Mouse (Mus musculus): ENCODE measurements around the gene Rasal3. TPM values are rescaled to one million over a fixed set of nuclear protein-coding genes. Genes with fewer than 3 reads are reported as not detected.

Gene Rasal3
- polyA plus RNA-seq, 1 experiment from 2014 or later, result 1.0 TPM

GRCm38 (mm10) chr17:32359928-32360327 lies 43.5 kb downstream of the Rasal3 start:
- 88% methylated on average over 18 of the region's 18 CpGs for WGBS
- H3K4me3 ChIP-seq, result no peak overlapping the region
- H3K27ac ChIP-seq, result 0 out of 2 replicates have a peak overlapping the region, but pooled peaks have one; percentile 12
- peaks cover 30% of the 10 kb centered on the region for H3K4me1 ChIP-seq (replicated peaks)
- no peaks in the 10 kb centered on the region for H3K27me3 ChIP-seq (ENCODE audit: insufficient read depth, poor library complexity, severe bottlenecking)
- no peaks in the 10 kb centered on the region for H3K9me3 ChIP-seq
- peaks cover 81% of the 10 kb centered on the region for H3K36me3 ChIP-seq
- DNase-seq (ENCODE audit: low spot score), result no peak

DNA sequence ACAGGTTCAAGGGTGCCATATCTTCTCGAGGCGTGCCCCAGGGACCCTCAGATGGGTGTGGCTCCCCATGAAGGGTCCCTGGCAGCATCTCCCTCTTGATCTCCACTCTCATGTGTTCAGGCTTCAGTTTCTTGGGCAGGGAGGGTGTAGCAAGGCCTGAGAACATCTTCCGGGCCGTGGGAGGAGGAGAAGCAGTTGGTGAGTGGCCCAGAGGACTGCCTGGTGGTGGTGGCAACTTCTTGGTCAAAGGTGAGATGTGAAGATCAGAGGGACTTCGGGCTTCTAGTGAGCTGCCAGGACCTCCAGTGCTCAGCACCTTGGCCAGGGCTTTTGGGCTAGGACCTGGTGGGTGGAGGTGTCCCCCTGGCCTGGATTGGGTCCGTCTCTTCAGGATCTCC lies 44.4 kb downstream of the Rasal3 start:
- WGBS, result 96% methylated on average over 6 of the region's 6 CpGs
- peaks cover 91% of the 10 kb centered on the region for H3K36me3 ChIP-seq
- DNase-seq (ENCODE audit: low spot score), result no peak

GRCm38 (mm10) chr17:32358192-32358942 lies 45.0 kb downstream of the Rasal3 start:
- Histone ChIP-seq H3K36me3 (peaks cover 97% of the 10 kb centered on the region), H3K27me3 (ENCODE audit: insufficient read depth, poor library complexity, severe bottlenecking) (no peaks in the 10 kb centered on the region), H3K9me3 (no peaks in the 10 kb centered on the region), H3K4me3 (no peak overlapping the region), H3K27ac (no peak overlapping the region), H3K4me1 (replicated peaks) (peaks cover 28% of the 10 kb centered on the region)
- no peak for DNase-seq (ENCODE audit: low spot score)
- 95% methylated on average over 7 of the region's 7 CpGs for WGBS

More for the DNA sequence above, 44.4 kb downstream of the Rasal3 start:
- Histone ChIP-seq H3K4me1 (replicated peaks) (peaks cover 30% of the 10 kb centered on the region), H3K4me3 (no peak overlapping the region), H3K27me3 (ENCODE audit: insufficient read depth, poor library complexity, severe bottlenecking) (no peaks in the 10 kb centered on the region), H3K9me3 (no peaks in the 10 kb centered on the region), H3K27ac (no peak overlapping the region)

- H3K36me3 ChIP-seq, result peaks cover 94% of the 10 kb centered on the region
- WGBS, result 83% methylated on average over 24 of the region's 24 CpGs
- no peak for DNase-seq (ENCODE audit: low spot score)
- no peaks in the 10 kb centered on the region for H3K27me3 ChIP-seq (ENCODE audit: insufficient read depth, poor library complexity, severe bottlenecking)
- no peaks in the 10 kb centered on the region for H3K9me3 ChIP-seq
- H3K4me1 ChIP-seq (replicated peaks), result peaks cover 15% of the 10 kb centered on the region
- H3K4me3 ChIP-seq, result no peak overlapping the region
- no peak overlapping the region for H3K27ac ChIP-seq
Measured at GRCm38 (mm10) chr17:32356766-32357760, 46.3 kb downstream of the Rasal3 start.

DNA sequence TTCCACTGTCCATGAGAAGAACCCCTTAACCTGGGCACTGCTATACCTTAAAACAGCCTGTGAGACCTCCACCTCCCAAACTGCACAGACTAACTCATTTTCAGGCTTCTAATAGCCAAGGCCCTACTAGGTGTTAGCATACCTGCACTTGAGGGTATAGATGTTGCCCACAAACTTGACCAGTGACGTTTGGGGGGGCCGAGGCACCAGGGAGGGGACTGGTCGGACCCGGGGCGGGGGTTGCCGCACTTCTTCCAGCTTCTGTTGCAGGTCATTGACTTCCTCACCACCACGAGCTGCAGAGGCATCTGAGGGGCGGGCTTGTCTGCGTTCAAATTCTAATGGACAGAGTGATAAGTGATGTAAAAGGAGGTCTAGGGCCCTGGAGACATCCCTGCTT lies 47.1 kb downstream of the Rasal3 start:
- H3K27ac ChIP-seq, result no peak overlapping the region
- peaks cover 8% of the 10 kb centered on the region for H3K4me1 ChIP-seq (replicated peaks)
- 89% methylated on average over 9 of the region's 9 CpGs for WGBS
- DNase-seq (ENCODE audit: low spot score), result no peak
- H3K27me3 ChIP-seq (ENCODE audit: insufficient read depth, poor library complexity, severe bottlenecking), result no peaks in the 10 kb centered on the region
- no peaks in the 10 kb centered on the region for H3K9me3 ChIP-seq
- H3K4me3 ChIP-seq, result no peak overlapping the region
- peaks cover 86% of the 10 kb centered on the region for H3K36me3 ChIP-seq

- no peak for DNase-seq (ENCODE audit: low spot score)
- H3K27me3 ChIP-seq (ENCODE audit: insufficient read depth, poor library complexity, severe bottlenecking), result no peaks in the 10 kb centered on the region
- no peak overlapping the region for H3K4me3 ChIP-seq
- WGBS, result 92% methylated on average over 6 of the region's 6 CpGs
- H3K4me1 ChIP-seq (replicated peaks), result peaks cover 13% of the 10 kb centered on the region
- peaks cover 73% of the 10 kb centered on the region for H3K36me3 ChIP-seq
- H3K9me3 ChIP-seq, result no peaks in the 10 kb centered on the region
- H3K27ac ChIP-seq, result no peak overlapping the region
Measured at GRCm38 (mm10) chr17:32355031-32355430, 48.4 kb downstream of the Rasal3 start.

- WGBS, result 49% methylated on average over 5 of the region's 5 CpGs
Measured at GRCm38 (mm10) chr17:32354211-32354610, 49.2 kb downstream of the Rasal3 start.

DNA sequence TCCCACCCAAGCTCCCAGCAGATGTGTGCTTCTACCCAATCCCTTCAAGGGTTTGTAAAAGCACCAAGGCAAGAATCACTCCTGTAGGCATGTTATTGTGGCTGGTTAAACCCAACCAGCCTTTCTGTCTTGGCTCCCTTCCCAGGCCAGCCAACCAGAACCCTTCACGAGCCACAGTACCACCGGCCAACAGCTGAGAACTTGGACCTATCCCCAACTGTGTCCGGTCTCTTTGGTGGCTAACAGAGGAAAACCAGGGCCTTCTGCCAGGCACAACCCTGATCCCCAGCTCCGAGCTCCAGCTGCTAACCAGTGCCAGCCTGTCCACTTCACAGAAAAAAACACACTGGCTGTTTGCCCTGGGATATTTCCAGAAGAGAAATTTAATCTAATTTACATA lies 49.7 kb downstream of the Rasal3 start:
- H3K36me3 ChIP-seq, result peaks cover 60% of the 10 kb centered on the region
- H3K9me3 ChIP-seq, result no peaks in the 10 kb centered on the region
- no peak overlapping the region for H3K27ac ChIP-seq
- DNase-seq (ENCODE audit: low spot score), result no peak
- WGBS, result 76% methylated on average over 4 of the region's 4 CpGs
- peaks cover 26% of the 10 kb centered on the region for H3K4me1 ChIP-seq (replicated peaks)
- H3K27me3 ChIP-seq (ENCODE audit: insufficient read depth, poor library complexity, severe bottlenecking), result no peaks in the 10 kb centered on the region
- H3K4me3 ChIP-seq, result no peak overlapping the region

More at GRCm38 (mm10) chr17:32354211-32354610, 49.2 kb downstream of the Rasal3 start:
- no peak overlapping the region for H3K27ac ChIP-seq
- no peak overlapping the region for H3K4me3 ChIP-seq
- no peaks in the 10 kb centered on the region for H3K9me3 ChIP-seq
- peaks cover 21% of the 10 kb centered on the region for H3K4me1 ChIP-seq (replicated peaks)
- H3K36me3 ChIP-seq, result peaks cover 65% of the 10 kb centered on the region
- H3K27me3 ChIP-seq (ENCODE audit: insufficient read depth, poor library complexity, severe bottlenecking), result no peaks in the 10 kb centered on the region
- no peak for DNase-seq (ENCODE audit: low spot score)

DNA sequence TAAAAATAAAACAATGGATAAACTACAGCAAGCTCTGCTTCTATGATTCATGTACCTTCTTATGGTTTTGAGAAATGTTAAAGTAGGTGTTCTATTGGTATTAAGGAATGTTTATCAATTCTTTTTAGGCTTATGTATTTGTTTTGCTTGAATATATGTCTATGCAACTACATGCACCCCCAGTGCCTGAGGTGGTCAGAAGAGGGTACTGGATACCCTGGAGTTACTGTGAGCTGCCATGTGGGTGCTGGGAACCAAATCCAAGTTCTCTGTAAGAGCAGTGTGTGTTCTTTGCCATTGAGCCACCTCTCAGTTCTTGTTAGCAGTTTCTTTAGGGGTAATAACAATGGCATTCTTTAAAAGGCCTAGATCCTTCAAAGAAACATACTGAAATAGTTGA lies 51.7 kb downstream of the Rasal3 start:
- peaks cover 40% of the 10 kb centered on the region for H3K36me3 ChIP-seq
- H3K4me1 ChIP-seq (replicated peaks), result peaks cover 32% of the 10 kb centered on the region
- H3K4me3 ChIP-seq, result no peak overlapping the region
- no peaks in the 10 kb centered on the region for H3K27me3 ChIP-seq (ENCODE audit: insufficient read depth, poor library complexity, severe bottlenecking)
- H3K27ac ChIP-seq, result no peak overlapping the region
- H3K9me3 ChIP-seq, result no peaks in the 10 kb centered on the region
- DNase-seq (ENCODE audit: low spot score), result no peak

GRCm38 (mm10) chr17:32351269-32351668 lies 52.1 kb downstream of the Rasal3 start:
- DNase-seq (ENCODE audit: low spot score), result no peak
- WGBS, result 78% methylated on average over 3 of the region's 3 CpGs
- Histone ChIP-seq H3K4me1 (replicated peaks) (peaks cover 32% of the 10 kb centered on the region), H3K4me3 (peak overlapping the region; percentile 90), H3K27me3 (ENCODE audit: insufficient read depth, poor library complexity, severe bottlenecking) (no peaks in the 10 kb centered on the region), H3K27ac (no peak overlapping the region), H3K9me3 (no peaks in the 10 kb centered on the region), H3K36me3 (peaks cover 36% of the 10 kb centered on the region)

DNA sequence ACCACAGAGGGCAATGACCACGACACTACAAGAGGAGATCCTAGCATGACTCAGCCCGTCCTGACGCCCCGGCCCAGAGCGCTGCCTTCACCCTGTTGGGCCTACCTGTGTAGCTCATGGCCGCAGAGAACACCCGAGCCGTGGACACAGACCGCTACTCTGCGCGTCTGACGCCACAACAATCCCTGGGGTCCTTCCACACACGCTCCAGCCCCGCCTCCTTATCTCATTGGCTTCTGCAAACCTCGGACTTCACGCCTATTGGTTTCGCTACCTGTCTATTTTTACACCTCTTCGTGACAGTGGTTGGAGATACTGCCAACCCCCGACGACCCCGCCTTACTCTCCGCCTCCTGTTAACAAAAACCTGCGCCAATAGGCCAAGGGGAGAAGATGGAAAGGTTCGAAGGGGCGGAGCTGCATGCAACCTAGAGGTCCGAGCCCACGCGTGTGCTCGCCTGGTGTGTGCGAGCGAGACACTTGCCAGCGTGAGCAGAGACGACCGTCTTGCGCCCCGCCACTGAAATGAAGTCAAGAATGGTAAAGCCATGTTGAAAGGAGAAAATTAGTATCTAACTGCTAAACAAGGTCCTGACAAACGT lies 52.9 kb downstream of the Rasal3 start, which contains the start of gene Akap8l:
Gene Akap8l, minus strand, starts transcription at position 226 of the 602 bp plus-strand sequence.
- under 1% methylated on average over 37 of the region's 37 CpGs for WGBS
- peak within 1 kb of the TSS; percentile 90 for H3K4me3 ChIP-seq
- peak; percentile 94 for DNase-seq (ENCODE audit: low spot score)
- H3K36me3 ChIP-seq, result peaks cover 28% of the 10 kb centered on the region
- H3K9me3 ChIP-seq, result no peaks in the 10 kb centered on the region
- no peaks in the 10 kb centered on the region for H3K27me3 ChIP-seq (ENCODE audit: insufficient read depth, poor library complexity, severe bottlenecking)
- peak within 1 kb of the TSS; percentile 91 for H3K27ac ChIP-seq
- H3K4me1 ChIP-seq (replicated peaks), result peaks cover 32% of the 10 kb centered on the region

- H3K27ac ChIP-seq, result peak overlapping the region; percentile 91
- DNase-seq (ENCODE audit: low spot score), result no peak
- no peaks in the 10 kb centered on the region for H3K27me3 ChIP-seq (ENCODE audit: insufficient read depth, poor library complexity, severe bottlenecking)
- H3K4me1 ChIP-seq (replicated peaks), result peaks cover 32% of the 10 kb centered on the region
- peak overlapping the region; percentile 90 for H3K4me3 ChIP-seq
- under 1% methylated on average over 24 of the region's 24 CpGs for WGBS
- peaks cover 26% of the 10 kb centered on the region for H3K36me3 ChIP-seq
- no peaks in the 10 kb centered on the region for H3K9me3 ChIP-seq
Measured at GRCm38 (mm10) chr17:32349851-32350381, 53.5 kb downstream of the Rasal3 start.
